Mouse (Mus musculus): ENCODE measurements around the gene Ppp4r3b.

Ppp4r3b gene

GRCm38 (mm10) chr11:29238047-29238446 is 65.4 kb downstream of the Ppp4r3b start:
- no peak for DNase-seq (ENCODE audit: low read depth)

DNA sequence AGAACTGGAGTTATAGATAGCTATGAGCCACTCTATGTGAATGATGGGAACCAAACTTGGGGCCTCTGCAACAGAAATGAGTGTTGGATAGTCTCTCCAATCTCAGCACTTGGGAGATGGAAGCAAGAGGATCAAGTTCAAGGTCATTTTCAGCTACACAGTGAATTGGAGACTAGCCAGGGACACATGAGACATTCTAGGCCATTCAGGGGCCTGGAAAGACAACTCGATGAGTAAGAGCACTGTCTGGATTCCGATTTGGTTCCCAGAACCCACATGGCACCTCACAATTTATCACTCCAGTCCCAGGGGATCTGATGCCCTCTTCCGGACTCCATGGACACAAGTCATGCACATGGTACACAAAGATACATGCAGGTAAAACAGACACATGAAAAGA is 65.9 kb downstream of the Ppp4r3b start:
- DNase-seq (ENCODE audit: low read depth): no peak

GRCm38 (mm10) chr11:29239353-29239752 is 66.7 kb downstream of the Ppp4r3b start:
- DNase-seq (ENCODE audit: low read depth): no peak

DNA sequence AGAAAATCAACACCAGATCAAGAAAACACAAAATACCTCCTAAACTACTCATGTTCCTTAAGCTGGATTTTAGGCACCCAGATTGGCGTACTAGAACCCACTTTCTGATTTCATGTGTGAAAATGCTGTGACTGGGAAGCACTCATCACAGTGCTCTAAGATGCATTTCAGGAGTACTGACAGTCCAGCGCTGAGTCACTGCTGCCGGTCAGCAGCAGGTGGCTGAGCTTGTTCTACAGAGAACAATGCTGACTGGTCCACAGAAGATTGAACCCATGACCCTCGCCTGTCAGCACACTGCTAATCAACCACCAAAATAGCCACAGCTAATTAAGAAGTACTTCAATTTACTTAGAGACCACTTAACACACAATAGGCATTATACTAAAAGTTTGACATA is 69.3 kb downstream of the Ppp4r3b start:
- no peak for DNase-seq (ENCODE audit: low read depth)

DNA sequence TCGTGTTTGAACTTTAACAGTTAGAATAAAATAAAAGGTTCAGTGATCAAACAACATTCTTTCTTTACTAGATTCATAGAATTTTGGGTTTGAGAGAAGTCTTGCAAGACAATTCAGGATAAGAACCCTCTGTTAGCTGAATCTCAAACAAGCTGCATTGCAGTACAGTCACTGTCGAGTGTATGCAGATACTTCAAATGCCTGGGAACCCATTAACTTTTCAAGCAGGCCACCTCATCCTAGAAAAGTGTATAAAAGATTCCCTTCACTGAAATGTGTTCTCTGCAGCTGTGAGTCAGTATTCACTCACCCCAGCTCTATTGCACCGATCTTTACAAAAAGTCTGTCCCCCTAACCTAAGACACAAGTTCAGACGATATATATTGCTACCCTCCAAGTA is 73.3 kb downstream of the Ppp4r3b start:
- DNase-seq (ENCODE audit: low read depth): no peak

DNA sequence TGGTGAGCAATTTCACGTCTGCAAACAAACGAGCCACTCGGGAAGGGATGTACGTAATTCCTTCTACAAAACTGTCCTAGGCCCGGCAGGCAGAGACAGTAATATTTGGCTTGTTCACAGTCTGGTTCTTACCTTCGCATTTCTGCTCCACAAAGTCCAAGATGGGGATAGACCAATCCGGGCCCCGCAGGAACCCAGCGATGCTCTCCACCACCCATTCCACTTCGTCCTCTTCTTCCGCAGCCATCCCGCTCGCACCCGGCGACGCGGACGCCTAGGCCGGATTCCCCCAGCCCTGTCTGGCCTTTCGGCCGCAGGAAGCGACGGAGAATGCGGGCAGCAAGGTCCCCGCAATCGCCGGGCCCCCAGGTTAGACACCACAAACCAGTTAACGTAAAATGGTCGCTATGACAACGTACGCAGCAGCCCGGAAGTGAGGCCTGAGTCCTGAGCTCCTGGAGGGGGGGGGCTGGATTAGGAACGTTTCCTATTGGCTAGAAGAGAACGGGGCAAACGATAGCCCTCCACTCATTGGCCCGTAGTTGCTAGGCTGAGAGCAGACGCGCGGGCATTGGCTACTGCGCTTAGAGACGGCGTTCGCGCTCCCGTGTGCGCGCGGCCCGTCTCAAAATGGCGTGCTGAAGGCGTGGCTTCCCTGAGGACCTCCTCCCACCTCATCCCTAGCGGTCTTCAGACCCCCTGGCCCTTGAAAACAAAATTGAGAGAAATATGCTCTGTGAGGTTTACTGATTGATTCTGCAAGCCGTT is 74.4 kb downstream of the Ppp4r3b start, which contains the start of gene Cfap36:
Gene Cfap36, minus strand, starts transcription at position 527 of the 768 bp plus-strand sequence.
- DNase-seq (ENCODE audit: low read depth): peak; percentile 94

DNA sequence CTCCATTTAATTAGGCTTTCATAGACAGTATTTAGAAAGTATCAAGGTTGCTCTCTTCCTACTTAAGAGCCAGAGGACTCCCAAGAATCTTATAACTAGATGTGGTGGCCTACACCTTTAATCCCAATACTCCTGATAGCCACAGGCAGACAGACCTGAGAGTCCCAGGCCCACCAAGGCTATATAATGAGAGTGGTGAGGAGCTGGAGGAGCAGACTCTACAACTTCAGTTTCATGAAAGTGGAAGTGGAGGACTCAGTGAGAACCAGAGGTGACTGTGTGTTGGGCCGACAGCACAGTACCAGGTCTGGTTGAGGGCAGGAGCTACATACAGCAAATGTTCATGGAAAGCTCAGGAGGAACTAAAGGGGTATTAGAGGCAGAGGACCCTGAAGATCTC is 75.0 kb downstream of the Ppp4r3b start:
- no peak for DNase-seq (ENCODE audit: low read depth)

DNA sequence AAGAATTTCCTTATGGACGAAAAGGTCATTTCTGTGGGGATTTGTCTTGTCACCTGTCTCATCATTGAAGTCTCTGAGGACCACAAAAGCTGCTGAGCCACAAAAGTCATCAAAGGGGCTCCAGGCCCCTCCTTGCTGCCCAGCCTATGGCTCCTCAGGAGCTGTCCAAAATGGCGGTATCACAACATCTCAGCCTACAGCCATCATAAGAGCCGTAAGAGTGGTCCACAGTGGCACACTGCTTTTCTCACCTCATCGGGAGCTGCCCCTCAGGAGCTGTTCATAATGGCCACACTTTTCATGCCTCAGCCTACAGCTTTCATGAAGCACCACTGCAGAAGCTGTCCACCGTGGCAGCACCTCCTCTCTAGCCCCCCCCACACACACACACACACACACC is 75.7 kb downstream of the Ppp4r3b start:
- DNase-seq (ENCODE audit: low read depth): no peak

- no peak for DNase-seq (ENCODE audit: low read depth)
Observed at GRCm38 (mm10) chr11:29254643-29255042, 82.0 kb downstream of the Ppp4r3b start.

DNA sequence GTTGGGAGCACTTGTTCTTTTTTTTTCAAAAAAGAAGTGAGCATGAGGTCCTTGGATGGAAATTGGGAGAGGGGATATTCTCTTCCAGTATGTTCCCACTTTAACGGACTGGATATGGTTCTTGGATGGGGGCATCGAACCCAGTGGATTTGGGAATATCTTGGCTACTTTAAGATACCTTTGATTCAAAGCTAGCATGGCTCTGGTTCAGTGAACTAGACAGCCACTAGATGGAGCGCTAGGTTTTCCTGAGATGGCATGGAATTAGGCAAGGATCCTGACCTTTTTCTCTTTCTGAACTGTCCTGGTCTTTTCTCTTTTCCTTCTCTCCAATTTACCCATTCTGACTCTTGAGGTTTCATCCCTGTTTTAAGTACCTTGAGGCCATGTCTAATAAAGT is 95.1 kb downstream of the Ppp4r3b start:
- DNase-seq (ENCODE audit: low read depth): no peak

Measured in fibroblast of lung, adult 2 months (primary cell).